Mouse (Mus musculus) megakaryocyte, embryonic 14.5 days (primary cell): ENCODE measurements around the gene Trpc2.

Experiments
- FLI1 ChIP-seq: IDR thresholded peaks from 2 replicates; pipeline ENCODE4 v1.6.1; 2012; ENCODE audit warnings: low read length, inconsistent platforms, mixed read lengths
- GATA1 ChIP-seq: IDR thresholded peaks from 3 replicates; pipeline ENCODE4 v1.6.1; 2012; ENCODE audit warnings: mixed read lengths, low read length, inconsistent platforms, borderline replicate concordance

GRCm38 (mm10) chr7:102106700-102107141 lies 23.8 kb downstream of the Trpc2 start:
- TF ChIP-seq GATA1 = no peak
- TF ChIP-seq FLI1 = no peak
